Mouse (Mus musculus) CH12.LX (cell line): ENCODE data around the gene Ncan. TPM values are rescaled to one million over a fixed set of nuclear protein-coding genes. Genes with fewer than 3 reads are reported as not detected.

Experiments used
- DNase-seq: peaks from one replicate; pipeline ENCODE4 v3.0.0-alpha.2; 2013; ENCODE audit errors: extremely low read depth
- H3K27ac ChIP-seq: 2 replicates; pipeline ENCODE4 v1.5.1; 2012; ENCODE audit warnings: low read depth, mild to moderate bottlenecking, control low read depth, moderate library complexity; ENCODE audit not compliant: insufficient read depth
- H3K27me3 ChIP-seq: replicated peaks from 2 replicates; pipeline ENCODE3; 2012; ENCODE audit warnings: inconsistent platforms
- H3K36me3 ChIP-seq, 2 experiments: replicated peaks in 1 of 2; 2 replicates each; pipeline versions ENCODE3 to v1.6.1; 2012; ENCODE audit warnings: inconsistent platforms in 1 of 2, low read length in 1 of 2, mild to moderate bottlenecking in 1 of 2, mixed read lengths in 1 of 2, moderate library complexity in 1 of 2; ENCODE audit not compliant: control insufficient read depth in 1 of 2, insufficient read depth in 1 of 2
- H3K4me1 ChIP-seq, 2 experiments: 2 replicates each; pipeline ENCODE4 v1.6.1; 2012; ENCODE audit warnings: inconsistent platforms in 1 of 2, moderate library complexity in 1 of 2; ENCODE audit not compliant: insufficient read depth in 2 of 2, control insufficient read depth in 1 of 2
- H3K4me2 ChIP-seq: 2 replicates; pipeline ENCODE4 v1.6.1; 2012; ENCODE audit warnings: low read depth, mild to moderate bottlenecking, control low read depth; ENCODE audit not compliant: poor library complexity, insufficient read depth, severe bottlenecking
- H3K4me3 ChIP-seq, 3 experiments: fragments of 150-350 bp in 1 of 3; sonication (generic) in 1 of 3; replicated peaks in 1 of 3; 2 replicates each; pipeline versions ENCODE3 to v1.5.1; 2011 to 2012; ENCODE audit warnings: low read depth in 2 of 3, low read length in 2 of 3, mild to moderate bottlenecking in 2 of 3, moderate library complexity in 2 of 3, control low read depth in 1 of 3, improper control_type of control experiment in 1 of 3, inconsistent platforms in 1 of 3, mixed read lengths in 1 of 3; ENCODE audit not compliant: poor library complexity in 1 of 3
- H3K79me2 ChIP-seq: replicated peaks from 2 replicates; pipeline ENCODE4 v1.6.1; 2012; ENCODE audit warnings: mild to moderate bottlenecking, moderate library complexity; ENCODE audit not compliant: control insufficient read depth, poor library complexity, insufficient read depth, severe bottlenecking; ENCODE audit errors: extremely low read depth
- H3K9ac ChIP-seq: 2 replicates; pipeline ENCODE4 v1.6.1; 2012; ENCODE audit warnings: low read depth, mild to moderate bottlenecking, control low read depth, moderate library complexity; ENCODE audit not compliant: insufficient read depth
- H3K9me3 ChIP-seq: replicated peaks from 2 replicates; pipeline ENCODE3; 2012; ENCODE audit warnings: low read length, inconsistent platforms, mixed read lengths
- BHLHE40 ChIP-seq: IDR thresholded peaks from 2 replicates; pipeline ENCODE4 v1.6.1; 2011; ENCODE audit warnings: mild to moderate bottlenecking, low read depth, low read length, improper control_type of control experiment
- CHD1 ChIP-seq: IDR thresholded peaks from 2 replicates; pipeline ENCODE4 v1.6.1; 2012; ENCODE audit warnings: low read depth, low read length, improper control_type of control experiment, inconsistent platforms
- CHD2 ChIP-seq: IDR thresholded peaks from 2 replicates; pipeline ENCODE4 v1.6.1; 2011; ENCODE audit warnings: low read length, improper control_type of control experiment
- CTCF ChIP-seq, 2 experiments: IDR thresholded peaks in 1 of 2; conservative IDR thresholded peaks in 1 of 2; 2 replicates each; pipeline ENCODE4 v1.5.1; 2011 to 2012; ENCODE audit warnings: low read depth in 2 of 2, low read length in 2 of 2, improper control_type of control experiment in 1 of 2, inconsistent platforms in 1 of 2, mild to moderate bottlenecking in 1 of 2, moderate library complexity in 1 of 2
- E2F4 ChIP-seq: IDR thresholded peaks from 2 replicates; pipeline ENCODE4 v1.6.1; 2011; ENCODE audit warnings: low read depth, low read length, improper control_type of control experiment; ENCODE audit not compliant: insufficient replicate concordance
- ELF1 ChIP-seq: IDR thresholded peaks from 2 replicates; pipeline ENCODE4 v1.6.1; 2014; ENCODE audit warnings: low read depth, mild to moderate bottlenecking, inconsistent platforms, low read length, improper control_type of control experiment
- EP300 ChIP-seq: IDR thresholded peaks from 2 replicates; pipeline ENCODE4 v1.6.1; 2011; ENCODE audit warnings: low read length, improper control_type of control experiment
- ETS1 ChIP-seq: conservative IDR thresholded peaks from 2 replicates; pipeline ENCODE4 v1.6.1; 2012; ENCODE audit warnings: low read depth, mild to moderate bottlenecking, inconsistent platforms, low read length, improper control_type of control experiment, moderate library complexity
- GABPA ChIP-seq: IDR thresholded peaks from 2 replicates; pipeline ENCODE4 v1.6.1; 2012; ENCODE audit warnings: low read depth, low read length, improper control_type of control experiment, inconsistent platforms; ENCODE audit not compliant: insufficient replicate concordance
- HCFC1 ChIP-seq: IDR thresholded peaks from 2 replicates; pipeline ENCODE4 v1.6.1; 2012; ENCODE audit warnings: low read depth, mild to moderate bottlenecking, inconsistent platforms, low read length, improper control_type of control experiment
- IRF4 ChIP-seq: IDR thresholded peaks from 2 replicates; pipeline ENCODE4 v1.6.1; 2014; ENCODE audit warnings: low read depth, mild to moderate bottlenecking, inconsistent platforms, low read length, improper control_type of control experiment
- JUN ChIP-seq: IDR thresholded peaks from 2 replicates; pipeline ENCODE4 v1.6.1; 2011; ENCODE audit warnings: low read depth, mild to moderate bottlenecking, low read length, improper control_type of control experiment, moderate library complexity; ENCODE audit not compliant: insufficient read depth
- JUND ChIP-seq: conservative IDR thresholded peaks from 2 replicates; pipeline ENCODE4 v1.6.1; 2011; ENCODE audit warnings: low read depth, low read length, improper control_type of control experiment
- KAT2A ChIP-seq: IDR thresholded peaks from 2 replicates; pipeline ENCODE4 v1.6.1; 2012; ENCODE audit warnings: low read length, improper control_type of control experiment, inconsistent platforms; ENCODE audit not compliant: insufficient replicate concordance
- MAFK ChIP-seq: IDR thresholded peaks from 2 replicates; pipeline ENCODE4 v1.6.1; 2011; ENCODE audit warnings: low read length, improper control_type of control experiment; ENCODE audit not compliant: insufficient replicate concordance
- MAX ChIP-seq: IDR thresholded peaks from 2 replicates; pipeline ENCODE4 v1.6.1; 2011; ENCODE audit warnings: low read length, improper control_type of control experiment
- MAZ ChIP-seq: IDR thresholded peaks from 2 replicates; pipeline ENCODE4 v1.6.1; 2012; ENCODE audit warnings: low read depth, mild to moderate bottlenecking, inconsistent platforms, low read length, improper control_type of control experiment, moderate library complexity
- MEF2A ChIP-seq: IDR thresholded peaks from 2 replicates; pipeline ENCODE4 v1.6.1; 2014; ENCODE audit warnings: low read depth, mild to moderate bottlenecking, inconsistent platforms, low read length, improper control_type of control experiment, borderline replicate concordance
- MXI1 ChIP-seq: IDR thresholded peaks from 2 replicates; pipeline ENCODE4 v1.6.1; 2011; ENCODE audit warnings: mild to moderate bottlenecking, low read depth, low read length, improper control_type of control experiment
- MYC ChIP-seq: IDR thresholded peaks from 2 replicates; pipeline ENCODE4 v1.6.1; 2011; ENCODE audit warnings: low read depth, mild to moderate bottlenecking, improper control_type of control experiment, low read length
- NELFE ChIP-seq: IDR thresholded peaks from 2 replicates; pipeline ENCODE4 v1.6.1; 2011; ENCODE audit warnings: low read depth, low read length, improper control_type of control experiment
- NRF1 ChIP-seq: IDR thresholded peaks from 2 replicates; pipeline ENCODE4 v1.6.1; 2014; ENCODE audit warnings: low read depth, mild to moderate bottlenecking, inconsistent platforms, low read length, improper control_type of control experiment, moderate library complexity
- PAX5 ChIP-seq: IDR thresholded peaks from 2 replicates; pipeline ENCODE4 v1.6.1; 2012; ENCODE audit warnings: low read length, inconsistent platforms, mixed read lengths
- POLR2A ChIP-seq: IDR thresholded peaks from 2 replicates; pipeline ENCODE4 v1.6.1; 2011; ENCODE audit warnings: low read depth, mild to moderate bottlenecking, improper control_type of control experiment, low read length
- POLR2AphosphoS2 ChIP-seq: IDR thresholded peaks from 2 replicates; pipeline ENCODE4 v1.6.1; 2011; ENCODE audit warnings: low read depth, low read length, improper control_type of control experiment
- RAD21 ChIP-seq: IDR thresholded peaks from 2 replicates; pipeline ENCODE4 v1.6.1; 2011; ENCODE audit warnings: low read depth, mild to moderate bottlenecking, low read length, improper control_type of control experiment, moderate library complexity
- RCOR1 ChIP-seq: conservative IDR thresholded peaks from 2 replicates; pipeline ENCODE4 v1.6.1; 2012; ENCODE audit warnings: low read depth, mild to moderate bottlenecking, inconsistent platforms, low read length, improper control_type of control experiment
- SIN3A ChIP-seq: IDR thresholded peaks from 2 replicates; pipeline ENCODE4 v1.6.1; 2012; ENCODE audit warnings: low read length, improper control_type of control experiment, inconsistent platforms
- SMC3 ChIP-seq: IDR thresholded peaks from 2 replicates; pipeline ENCODE4 v1.6.1; 2011; ENCODE audit warnings: low read depth, low read length, improper control_type of control experiment
- TBP ChIP-seq: conservative IDR thresholded peaks from 2 replicates; pipeline ENCODE4 v1.6.1; 2011; ENCODE audit warnings: low read depth, low read length, improper control_type of control experiment
- TCF12 ChIP-seq: IDR thresholded peaks from 2 replicates; pipeline ENCODE4 v1.6.1; 2014; ENCODE audit warnings: low read depth, mild to moderate bottlenecking, inconsistent platforms, low read length, improper control_type of control experiment
- UBTF ChIP-seq: IDR thresholded peaks from 2 replicates; pipeline ENCODE4 v1.6.1; 2012; ENCODE audit warnings: low read depth, mild to moderate bottlenecking, inconsistent platforms, low read length, improper control_type of control experiment, moderate library complexity
- USF1 ChIP-seq: IDR thresholded peaks from 2 replicates; pipeline ENCODE4 v1.6.1; 2014; ENCODE audit warnings: low read depth, mild to moderate bottlenecking, inconsistent platforms, low read length, improper control_type of control experiment
- USF2 ChIP-seq: conservative IDR thresholded peaks from 2 replicates; pipeline ENCODE4 v1.6.1; 2011; ENCODE audit warnings: low read depth, low read length, improper control_type of control experiment
- ZC3H11A ChIP-seq: IDR thresholded peaks from 2 replicates; pipeline ENCODE4 v1.6.1; 2012; ENCODE audit warnings: low read depth, mild to moderate bottlenecking, inconsistent platforms, low read length, improper control_type of control experiment
- ZKSCAN1 ChIP-seq: IDR thresholded peaks from 2 replicates; pipeline ENCODE4 v1.6.1; 2012; ENCODE audit warnings: low read depth, inconsistent platforms, low read length, improper control_type of control experiment, borderline replicate concordance
- ZMIZ1 ChIP-seq: IDR thresholded peaks from 2 replicates; pipeline ENCODE4 v1.6.1; 2012; ENCODE audit warnings: low read depth, mild to moderate bottlenecking, inconsistent platforms, low read length, improper control_type of control experiment
- ZNF384 ChIP-seq: IDR thresholded peaks from 2 replicates; pipeline ENCODE4 v1.6.1; 2012; ENCODE audit warnings: low read depth, low read length, improper control_type of control experiment, inconsistent platforms
- dilution Hi-C: fragments of 300-500 bp; cut with MboI; formaldehyde crosslinking; loops from 2 replicates; pipeline ENCODE4 v1.14.3; 2020; ENCODE audit warnings: low sequenced_read_pairs; ENCODE audit not compliant: extremely low pct_unique_long_range_greater_than_20kb, extremely low pct_ligation_motif_present
- in situ Hi-C: fragments of 300-500 bp; cut with MboI; formaldehyde crosslinking; loops from 3 replicates; pipeline ENCODE4 v1.14.3; 2019; ENCODE audit warnings: low sequenced_read_pairs, low pct_ligation_motif_present, low pct_unique_long_range_greater_than_20kb, mixed read lengths
- polyA plus RNA-seq: library from polyadenylated mRNA; unstranded; fragments of >175 nt; gene quantifications from 2 replicates; pipeline ENCODE4 v1.2.1, GENCODE M21; 2012; ENCODE audit warnings: low read depth; ENCODE audit not compliant: insufficient read length
- total RNA-seq, 2 experiments: library from RNA; depleted of rRNA; stranded (reverse); fragments of 300-350 nt in 1 of 2; fragments of >200 nt in 1 of 2; gene quantifications; 2 replicates each; pipeline ENCODE4 v1.2.3; 2012 to 2014

The Ncan gene
- total and polyA plus RNA-seq, 3 experiments = 2.1 to 6.0 (median 3.9) TPM

- Histone ChIP-seq H3K27ac (peak overlapping the region; percentile 47), H3K79me2 (no peaks in the 10 kb centered on the region), H3K4me2 (peak overlapping the region; percentile 25), H3K9me3 (peaks cover 10% of the 10 kb centered on the region), H3K27me3 (no peaks in the 10 kb centered on the region), H3K9ac (no peak overlapping the region), H3K4me1 (peaks cover 35 to 90% of the 10 kb centered on the region in 2 experiments), H3K36me3 (peaks cover 0 to 22% of the 10 kb centered on the region in 2 experiments), H3K4me3 (peak overlapping the region in 1 of 3 experiments; percentile 65)
- peak; percentile 84 for DNase-seq
- in situ Hi-C loops (no loop called here), dilution Hi-C loops (no loop called here)
- TF ChIP-seq MAFK = no peak
- TF ChIP-seq CHD1 = no peak
- TF ChIP-seq EP300 = peak; percentile 94
- no peak for TF ChIP-seq USF1
- TF ChIP-seq HCFC1 = 0 out of 2 replicates have a peak, but pooled peaks have one; percentile 11
- no peak for TF ChIP-seq NELFE
- no peak for TF ChIP-seq UBTF
- TF ChIP-seq ZMIZ1 = no peak
- peak; percentile 96 for TF ChIP-seq TCF12
- peak; percentile 91 for TF ChIP-seq MYC
- peak; percentile 97 for TF ChIP-seq RCOR1
- TF ChIP-seq MEF2A = peak; percentile 75; the same call in 1 of the 2 replicates
- TF ChIP-seq MXI1 = no peak; the same call in 1 of the 2 replicates
- TF ChIP-seq MAZ = 0 out of 2 replicates have a peak, but pooled peaks have one; percentile 40
- no peak for TF ChIP-seq JUND
- TF ChIP-seq MAX = peak; percentile 63; the same call in 1 of the 2 replicates
- TF ChIP-seq IRF4 = peak; percentile 84
- TF ChIP-seq TBP = no peak
- no peak; the same call in 1 of the 2 replicates for TF ChIP-seq JUN
- peak; percentile 70 for TF ChIP-seq ELF1
- TF ChIP-seq SMC3 = peak; percentile 15; the same call in 1 of the 2 replicates
- no peak for TF ChIP-seq ZKSCAN1
- TF ChIP-seq BHLHE40 = peak; percentile 81
- TF ChIP-seq GABPA = no peak
- TF ChIP-seq CHD2 = peak; percentile 58
- no peak for TF ChIP-seq USF2
- no peak for TF ChIP-seq POLR2AphosphoS2
- TF ChIP-seq POLR2A = 0 out of 2 replicates have a peak, but pooled peaks have one; percentile 31
- no peak for TF ChIP-seq ZC3H11A
- TF ChIP-seq E2F4 = no peak
- no peak for TF ChIP-seq CTCF (conservative IDR thresholded peaks at IDR 0.05 in 1 of 2, IDR thresholded peaks at IDR 0.05 in 1 of 2; ENCODE audit: low read depth in 2 of 2, low read length in 2 of 2)
- TF ChIP-seq SIN3A = peak; percentile 53; the same call in 1 of the 2 replicates
- TF ChIP-seq RAD21 = no peak; the same call in 1 of the 2 replicates
- peak; percentile 80 for TF ChIP-seq ETS1
- TF ChIP-seq KAT2A = no peak
- TF ChIP-seq NRF1 = peak; percentile 31; the same call in 1 of the 2 replicates
- TF ChIP-seq PAX5 = no peak
- TF ChIP-seq ZNF384 = 0 out of 2 replicates have a peak, but pooled peaks have one; percentile 35
Observed at GRCm38 (mm10) chr8:70110451-70110850, 10.2 kb downstream of the Ncan start.
